Mouse (Mus musculus) embryonic fibroblast, embryonic 13.5 days (primary cell): ENCODE data around the gene Fam71f2.

Experiments
- CTCF ChIP-seq: IDR thresholded peaks from 2 replicates; pipeline ENCODE4 v1.5.1; 2011; ENCODE audit warnings: mild to moderate bottlenecking, control low read depth, low read length, moderate library complexity, borderline replicate concordance; ENCODE audit not compliant: insufficient read depth
- POLR2A ChIP-seq: IDR thresholded peaks from 2 replicates; pipeline ENCODE4 v1.6.1; 2011; ENCODE audit warnings: low read depth, mild to moderate bottlenecking, control low read depth, low read length, moderate library complexity

DNA sequence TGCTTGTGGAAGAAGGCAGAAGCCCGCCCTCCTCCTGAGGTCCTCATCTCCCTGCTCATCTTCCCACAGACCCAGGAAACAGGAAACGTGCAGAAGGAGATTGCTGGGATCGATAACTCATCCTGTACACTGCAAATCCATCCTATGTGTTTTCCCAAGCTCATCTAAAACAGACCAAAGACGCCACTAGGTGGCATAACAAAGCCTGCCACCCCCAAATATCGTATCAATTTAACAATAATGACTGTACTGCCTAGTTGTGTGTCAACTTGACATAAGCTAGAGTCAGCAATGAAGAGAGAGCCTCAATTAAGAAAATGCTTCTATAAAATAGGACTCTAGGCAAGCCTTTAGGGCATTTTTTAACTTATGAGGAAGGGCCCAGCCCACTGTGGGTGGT lies 24.3 kb downstream of the Fam71f2 start:
- no peak for TF ChIP-seq CTCF
- no peak for TF ChIP-seq POLR2A
